Mouse (Mus musculus) gastrocnemius, postnatal 14 days (tissue): ENCODE data around the gene Rtp4. TPM values are rescaled to one million over a fixed set of nuclear protein-coding genes. Genes with fewer than 3 reads are reported as not detected.

ENCODE experiments used
- total RNA-seq, 2 experiments: library from RNA; stranded (reverse); gene quantifications; 2 replicates each; pipeline ENCODE4 v1.2.3; 2021

Gene Rtp4
- total RNA-seq, 2 experiments from 2014 or later, result 0.75 to 1.3 TPM

Other genes with a start within 250 kb of the Rtp4 start
- not detected for gene Rtp1, start 91.2 kb upstream of the Rtp4 start, total RNA-seq
- 10 to 100 TPM; 14.7 to 17.3 TPM for gene Masp1, start 524 bp downstream of the Rtp4 start, total RNA-seq